Mouse (Mus musculus) E14TG2a.4 (cell line): ENCODE results near the gene BC061212.
"Not testable (repeated sequence)": the region's sequence is repeated elsewhere in the genome, so short reads cannot be mapped to it uniquely, and the experiment has no call there.

Experiments used
- H3K27me3 ChIP-seq: 2 replicates; pipeline ENCODE4 v1.6.1; 2014; ENCODE audit warnings: low read length, control low read depth; ENCODE audit not compliant: insufficient read depth
- H3K36me3 ChIP-seq: 2 replicates; pipeline ENCODE4 v1.6.1; 2014; ENCODE audit warnings: low read length, control low read depth; ENCODE audit not compliant: insufficient read depth
- H3K4me1 ChIP-seq: replicated peaks from 2 replicates; pipeline ENCODE4 v1.6.1; 2014; ENCODE audit warnings: low read depth, low read length, control low read depth
- H3K4me3 ChIP-seq: replicated peaks from 2 replicates; pipeline ENCODE4 v1.5.1; 2014; ENCODE audit warnings: mild to moderate bottlenecking, low read length
- H3K9me3 ChIP-seq: 2 replicates; pipeline ENCODE4 v1.6.1; 2014; ENCODE audit warnings: low read length, control low read depth

BC061212 gene

DNA sequence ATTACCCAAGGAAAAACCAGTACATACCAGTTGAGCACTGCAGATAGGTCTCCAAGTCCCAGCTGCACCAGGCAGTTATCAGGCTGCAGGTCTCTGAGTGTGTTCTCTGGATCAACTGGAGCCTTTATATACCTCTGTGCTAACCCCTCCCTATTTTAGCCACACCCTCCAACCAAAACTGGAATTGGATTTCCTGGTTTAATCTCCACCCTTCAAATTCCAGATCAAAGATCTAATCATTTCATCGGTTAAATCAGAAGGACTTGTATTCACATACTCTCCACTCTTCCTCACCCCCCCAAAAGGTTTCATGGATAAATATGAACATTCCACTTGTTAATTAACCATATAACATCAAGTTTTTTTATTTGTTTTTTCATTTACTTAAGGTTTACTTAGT lies at the start of gene BC061212:
Gene BC061212, minus strand, starts transcription at position 101 of the 400 bp plus-strand sequence.
- H3K4me1 ChIP-seq, H3K9me3 ChIP-seq, H3K27me3 ChIP-seq, H3K4me3 ChIP-seq, H3K36me3 ChIP-seq: not testable (repeated sequence)

DNA sequence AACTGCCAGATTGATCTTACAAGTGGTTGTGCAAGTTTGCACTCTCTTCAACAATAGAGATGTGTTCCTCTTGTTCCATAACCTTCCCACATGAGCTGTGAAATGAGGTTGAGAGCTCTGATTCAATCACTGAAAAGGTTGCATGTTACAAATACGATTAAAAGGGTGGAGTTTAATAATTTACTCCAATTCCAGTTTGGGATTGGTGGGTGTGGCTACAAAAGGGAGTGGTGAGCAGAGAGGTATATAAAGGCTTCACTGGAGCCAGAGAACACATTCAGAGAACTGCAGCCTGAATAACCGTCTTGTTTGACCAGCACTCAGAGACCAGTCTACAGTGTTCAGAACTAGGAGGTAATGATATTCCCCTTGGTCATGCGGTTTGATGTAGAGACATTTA lies 5.7 kb upstream of the BC061212 start, which contains the start of gene Gm6351:
Gene Gm6351, plus strand, starts transcription at position 301 of the 400 bp plus-strand sequence.
- not testable (repeated sequence) for H3K4me1 ChIP-seq, H3K36me3 ChIP-seq, H3K9me3 ChIP-seq, H3K27me3 ChIP-seq, H3K4me3 ChIP-seq
